ENCODE assay signal across 23 mouse cellular contexts in the genomic region with DNA sequence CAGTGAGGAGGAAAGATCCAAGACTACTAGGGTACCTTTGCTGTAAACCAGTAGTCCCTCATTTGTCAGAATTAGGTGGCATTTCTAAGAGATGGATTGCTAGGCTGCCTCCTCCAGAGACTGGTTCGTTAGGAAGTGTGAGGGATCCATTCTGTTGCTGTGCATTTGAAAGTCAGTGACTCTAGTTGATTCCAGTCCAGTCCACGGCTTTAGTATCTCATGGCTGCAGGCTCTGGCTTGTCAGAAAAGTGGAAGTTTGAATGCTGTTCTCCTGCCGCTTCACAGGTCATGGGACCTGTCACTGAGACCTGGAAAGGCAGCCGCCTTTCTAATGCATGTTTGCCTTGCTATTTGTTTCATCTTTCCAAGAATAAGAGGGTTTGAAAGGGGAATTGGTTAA.
"Had no signal": no experiment of that assay in that cellular context is flagged by ENCODE, and none has a peak within 500 bp of the region (broad histone marks: within the 10 kb centered on the region; RNA-seq: fewer than 3 reads in every experiment).

No protein-coding gene starts in this region.

- H3K9me3 ChIP-seq: embryonic facial prominence, embryonic 10.5 days; embryonic facial prominence, embryonic 12.5 days; embryonic facial prominence, embryonic 13.5 days; embryonic facial prominence, embryonic 15.5 days; forebrain, embryonic 10.5 days; forebrain, embryonic 12.5 days; forebrain, embryonic 13.5 days; forebrain, embryonic 15.5 days had no signal

- H3K4me3 ChIP-seq: embryonic facial prominence, embryonic 10.5 days; embryonic facial prominence, embryonic 12.5 days; embryonic facial prominence, embryonic 13.5 days; embryonic facial prominence, embryonic 15.5 days; erythroblast, embryonic 14.5 days; forebrain, embryonic 10.5 days; forebrain, embryonic 12.5 days; forebrain, embryonic 13.5 days; forebrain, embryonic 15.5 days; gastrocnemius, adult 2 months had no signal

- H3K4me1 ChIP-seq: embryonic facial prominence, embryonic 15.5 days; forebrain, embryonic 13.5 days had no signal

- H3K4me2 ChIP-seq: embryonic facial prominence, embryonic 12.5 days; embryonic facial prominence, embryonic 13.5 days; embryonic facial prominence, embryonic 15.5 days; forebrain, embryonic 12.5 days; forebrain, embryonic 13.5 days; forebrain, embryonic 15.5 days had no signal

- H3K27ac ChIP-seq: embryonic facial prominence, embryonic 10.5 days; embryonic facial prominence, embryonic 12.5 days; embryonic facial prominence, embryonic 13.5 days; embryonic facial prominence, embryonic 15.5 days; forebrain, embryonic 10.5 days; forebrain, embryonic 12.5 days; forebrain, embryonic 13.5 days; forebrain, embryonic 15.5 days; gastrocnemius, adult 2 months had no signal

- DNase-seq: cerebellum, adult 8-10 months; cerebellum, adult 9-11 months; cerebellum, postnatal 10 days; cerebellum, postnatal 14 days; cerebellum, postnatal 25 days; cerebellum, postnatal 36 days; embryo, embryonic 11 days; forebrain, postnatal 0 days; gastrocnemius, adult 2 months; gastrocnemius, postnatal 10 days; gastrocnemius, postnatal 14 days; gastrocnemius, postnatal 25 days; gastrocnemius, postnatal 36 days; heart, adult 18-20 months had no signal

- H3K27me3 ChIP-seq: embryonic facial prominence, embryonic 12.5 days; embryonic facial prominence, embryonic 13.5 days; embryonic facial prominence, embryonic 15.5 days; forebrain, embryonic 12.5 days; forebrain, embryonic 13.5 days; forebrain, embryonic 15.5 days had no signal

- H3K9ac ChIP-seq: embryonic facial prominence, embryonic 12.5 days; embryonic facial prominence, embryonic 13.5 days; embryonic facial prominence, embryonic 15.5 days; forebrain, embryonic 12.5 days; forebrain, embryonic 13.5 days; forebrain, embryonic 15.5 days; forebrain, postnatal 0 days had no signal

- H3K36me3 ChIP-seq: forebrain, embryonic 15.5 days had no signal
